Mouse (Mus musculus) embryonic facial prominence, embryonic 15.5 days (tissue): ENCODE results near the gene Mindy3. TPM values are rescaled to one million over a fixed set of nuclear protein-coding genes. Genes with fewer than 3 reads are reported as not detected.

Source experiments
- ATAC-seq: fragments of 200-750 bp; cut with Nextera tagmentation; 2 replicates; pipeline ENCODE4 v1.8.0; 2017; ENCODE audit warnings: low read depth, moderate TSS enrichment; ENCODE audit not compliant: insufficient number of reproducible peaks, low FRiP score, low TSS enrichment
- H3K27ac ChIP-seq: fragments of 300-500 bp; sonication (generic); replicated peaks from 2 replicates; pipeline ENCODE4 v1.5.1; 2015; ENCODE audit warnings: mild to moderate bottlenecking, inconsistent platforms
- H3K27me3 ChIP-seq: fragments of 300-500 bp; sonication (generic); 2 replicates; pipeline ENCODE4 v1.6.1; 2015; ENCODE audit warnings: inconsistent platforms
- H3K36me3 ChIP-seq: fragments of 300-500 bp; sonication (generic); 2 replicates; pipeline ENCODE4 v1.6.1; 2015; ENCODE audit warnings: mild to moderate bottlenecking, inconsistent platforms
- H3K4me1 ChIP-seq: fragments of 300-500 bp; sonication (generic); 2 replicates; pipeline ENCODE4 v1.6.1; 2015; ENCODE audit warnings: inconsistent platforms
- H3K4me2 ChIP-seq: fragments of 300-500 bp; sonication (generic); replicated peaks from 2 replicates; pipeline ENCODE4 v1.6.1; 2015; ENCODE audit warnings: mild to moderate bottlenecking, inconsistent platforms
- H3K4me3 ChIP-seq: fragments of 300-500 bp; sonication (generic); replicated peaks from 2 replicates; pipeline ENCODE4 v1.5.1; 2015; ENCODE audit warnings: mild to moderate bottlenecking, inconsistent platforms
- H3K9ac ChIP-seq: fragments of 300-500 bp; sonication (generic); 2 replicates; pipeline ENCODE4 v1.6.1; 2015; ENCODE audit warnings: inconsistent platforms
- H3K9me3 ChIP-seq: fragments of 300-500 bp; sonication (generic); replicated peaks from 2 replicates; pipeline ENCODE4 v1.6.1; 2016; ENCODE audit warnings: inconsistent platforms
- WGBS: fragments of 180-500 bp; shearing (Covaris S2); methylation state at CpG from one replicate; pipeline ENCODE4 v1.1.7; 2015; 5-methylcytosine and 5-hydroxymethylcytosine counted together
- polyA plus RNA-seq: library from polyadenylated mRNA; unstranded; fragments of >200 nt; fragmentation: Nextera tagmentation; extraction: Ambion mirVana; gene quantifications from 2 replicates; pipeline ENCODE4 v1.2.1, GENCODE M21; 2015

Gene Mindy3
- polyA plus RNA-seq, 1 experiment from 2014 or later: 25.6 TPM

DNA sequence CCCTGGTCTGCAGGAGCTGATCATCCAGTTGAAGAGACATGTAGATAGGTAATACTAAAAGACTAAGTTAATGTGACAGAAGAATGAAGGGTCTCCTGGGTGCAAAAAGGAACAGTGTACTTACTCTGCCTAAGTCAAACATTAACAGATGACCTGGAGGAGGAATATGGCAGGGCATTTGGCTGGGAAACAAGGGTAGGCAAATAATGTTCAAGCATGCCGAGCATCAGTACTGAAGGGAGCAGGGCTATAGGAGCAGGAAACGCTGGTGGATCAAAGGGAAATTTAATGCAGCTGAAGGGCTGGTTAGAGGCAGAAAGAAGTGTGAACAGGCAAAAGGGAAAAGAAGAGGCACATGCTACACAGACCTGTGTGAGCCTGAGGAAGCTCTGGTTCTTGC lies 8.1 kb downstream of the Mindy3 start:
- H3K27me3 ChIP-seq: no peaks in the 10 kb centered on the region
- WGBS: 47% methylated on average over 2 of the region's 2 CpGs
- no peak overlapping the region for H3K4me2 ChIP-seq
- H3K9me3 ChIP-seq: no peaks in the 10 kb centered on the region
- no peaks in the 10 kb centered on the region for H3K4me1 ChIP-seq
- H3K4me3 ChIP-seq: no peak overlapping the region
- no peaks in the 10 kb centered on the region for H3K36me3 ChIP-seq
- no peak overlapping the region for H3K9ac ChIP-seq
- no peak for ATAC-seq
- H3K27ac ChIP-seq: no peak overlapping the region

DNA sequence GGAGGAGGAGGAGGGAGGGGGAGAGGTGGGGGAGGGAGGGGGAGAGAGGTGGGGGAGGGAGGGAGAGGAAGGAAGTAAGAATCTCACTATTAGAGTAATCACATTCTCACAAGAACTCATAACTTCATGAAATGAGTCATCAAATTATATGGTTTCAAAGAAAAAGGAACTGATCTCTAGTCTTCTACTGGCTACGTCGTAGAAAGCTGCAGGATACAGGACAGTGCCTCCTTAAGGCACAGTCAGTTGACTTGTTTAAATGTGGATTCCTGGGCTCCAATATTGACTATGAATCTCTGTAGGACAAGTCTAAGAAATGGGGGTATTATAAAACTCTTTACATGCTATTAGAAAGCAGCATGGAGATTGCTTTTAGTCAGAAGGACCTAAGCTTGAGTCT lies 12.5 kb downstream of the Mindy3 start:
- Histone ChIP-seq H3K27me3 (no peaks in the 10 kb centered on the region), H3K36me3 (no peaks in the 10 kb centered on the region), H3K9ac (no peak overlapping the region), H3K27ac (no peak overlapping the region), H3K4me1 (no peaks in the 10 kb centered on the region), H3K4me2 (no peak overlapping the region), H3K4me3 (no peak overlapping the region), H3K9me3 (no peaks in the 10 kb centered on the region)
- no peak for ATAC-seq
- WGBS: 83% methylated on average over 2 of the region's 2 CpGs

DNA sequence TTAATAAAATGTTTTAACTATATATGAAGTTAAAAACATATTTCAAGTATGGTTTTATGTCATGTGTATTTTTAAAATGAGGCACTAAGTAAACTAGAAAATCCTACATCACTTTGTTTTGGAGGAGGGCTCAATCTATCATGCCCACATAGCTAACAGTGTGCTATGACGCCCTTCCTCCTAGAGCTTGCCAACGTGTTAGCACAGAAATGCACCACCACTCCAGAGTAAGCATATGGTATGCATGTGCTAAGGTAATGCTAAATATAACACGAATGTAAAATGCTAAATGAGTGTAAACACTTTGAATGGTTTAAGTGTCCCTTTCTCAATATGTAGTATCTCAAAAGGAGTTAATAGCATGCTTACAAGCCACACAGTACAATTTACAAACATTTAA lies 16.8 kb downstream of the Mindy3 start:
- 73% methylated on average over 3 of the region's 3 CpGs for WGBS
- no peak overlapping the region for H3K9ac ChIP-seq
- no peaks in the 10 kb centered on the region for H3K4me1 ChIP-seq
- H3K27me3 ChIP-seq: no peaks in the 10 kb centered on the region
- H3K9me3 ChIP-seq: no peaks in the 10 kb centered on the region
- ATAC-seq: no peak
- no peak overlapping the region for H3K4me3 ChIP-seq
- no peak overlapping the region for H3K4me2 ChIP-seq
- no peak overlapping the region for H3K27ac ChIP-seq
- no peaks in the 10 kb centered on the region for H3K36me3 ChIP-seq

DNA sequence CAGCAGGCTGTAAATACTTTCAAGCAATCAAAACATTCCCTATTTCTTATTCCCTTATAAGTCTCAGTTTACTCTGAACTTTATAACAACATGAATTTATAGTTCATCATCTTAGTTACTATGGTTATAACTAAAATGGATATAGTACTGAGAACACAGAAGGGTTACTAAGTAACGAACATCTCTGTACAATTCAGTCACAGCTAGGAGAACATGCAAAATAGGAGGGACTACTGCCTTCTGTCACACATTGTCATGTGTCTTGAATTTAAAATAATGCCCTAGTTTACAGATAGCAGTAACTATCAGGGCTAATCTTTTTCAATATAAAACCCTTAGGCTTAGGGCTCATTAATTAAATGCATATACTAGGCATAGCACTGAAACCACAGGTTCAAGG lies 18.1 kb downstream of the Mindy3 start:
- Histone ChIP-seq H3K9me3 (no peaks in the 10 kb centered on the region), H3K9ac (no peak overlapping the region), H3K4me2 (no peak overlapping the region), H3K27me3 (no peaks in the 10 kb centered on the region), H3K36me3 (no peaks in the 10 kb centered on the region), H3K27ac (no peak overlapping the region), H3K4me1 (no peaks in the 10 kb centered on the region), H3K4me3 (no peak overlapping the region)
- no peak for ATAC-seq
- 86% methylated on average over 1 of the region's 1 CpGs for WGBS

DNA sequence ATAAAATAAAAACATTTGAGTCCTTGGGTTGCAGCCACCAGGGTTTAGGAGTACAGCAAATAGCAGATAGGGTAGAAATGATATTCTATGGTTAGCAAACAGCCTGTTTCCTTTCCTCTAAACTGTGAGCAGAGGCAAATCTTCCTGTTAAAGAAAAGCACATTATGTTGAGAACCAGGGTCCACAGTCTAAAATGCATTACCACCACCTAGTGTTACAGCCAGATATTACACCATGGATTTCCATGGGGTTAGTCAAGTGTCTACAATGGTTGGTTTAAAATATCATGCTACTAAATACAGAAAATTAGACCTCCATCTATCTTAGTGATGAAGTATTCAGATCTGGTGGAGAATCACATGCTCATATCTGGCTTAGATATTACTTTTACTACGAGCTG lies 30.2 kb downstream of the Mindy3 start:
- 51% methylated on average over 1 of the region's 1 CpGs for WGBS

DNA sequence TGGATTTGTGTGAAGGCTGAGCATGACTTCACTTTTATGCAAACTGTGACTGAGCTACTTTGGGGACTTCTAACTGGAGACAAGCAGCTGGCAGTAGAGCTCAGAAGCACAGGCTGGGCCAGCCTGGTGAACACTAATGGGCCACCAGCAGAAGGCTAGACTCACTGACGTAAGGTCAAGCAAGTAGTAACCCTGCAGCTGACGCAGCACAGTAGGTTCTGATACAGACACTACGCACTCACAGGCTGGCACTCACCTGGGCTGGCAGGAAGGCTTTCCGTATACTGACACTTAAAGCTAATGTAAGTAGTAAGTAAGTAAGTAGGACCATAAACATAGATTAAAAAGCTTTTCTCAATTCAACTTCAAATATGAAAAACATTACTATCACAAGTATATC lies 30.7 kb downstream of the Mindy3 start:
- no peaks in the 10 kb centered on the region for H3K4me1 ChIP-seq
- H3K9me3 ChIP-seq: no peaks in the 10 kb centered on the region
- no peak overlapping the region for H3K27ac ChIP-seq
- no peaks in the 10 kb centered on the region; the same call in 1 of the 2 replicates for H3K36me3 ChIP-seq
- H3K4me3 ChIP-seq: no peak overlapping the region
- 89% methylated on average over 4 of the region's 4 CpGs for WGBS
- no peak overlapping the region for H3K9ac ChIP-seq
- H3K27me3 ChIP-seq: no peaks in the 10 kb centered on the region
- ATAC-seq: no peak
- H3K4me2 ChIP-seq: no peak overlapping the region

More for the DNA sequence above, 30.2 kb downstream of the Mindy3 start:
- no peak overlapping the region for H3K9ac ChIP-seq
- no peaks in the 10 kb centered on the region for H3K27me3 ChIP-seq
- no peak overlapping the region for H3K27ac ChIP-seq
- H3K36me3 ChIP-seq: no peaks in the 10 kb centered on the region; the same call in 1 of the 2 replicates
- no peak overlapping the region for H3K4me3 ChIP-seq
- H3K9me3 ChIP-seq: no peaks in the 10 kb centered on the region
- ATAC-seq: no peak; the same call in 1 of the 2 replicates
- no peaks in the 10 kb centered on the region for H3K4me1 ChIP-seq
- H3K4me2 ChIP-seq: no peak overlapping the region

DNA sequence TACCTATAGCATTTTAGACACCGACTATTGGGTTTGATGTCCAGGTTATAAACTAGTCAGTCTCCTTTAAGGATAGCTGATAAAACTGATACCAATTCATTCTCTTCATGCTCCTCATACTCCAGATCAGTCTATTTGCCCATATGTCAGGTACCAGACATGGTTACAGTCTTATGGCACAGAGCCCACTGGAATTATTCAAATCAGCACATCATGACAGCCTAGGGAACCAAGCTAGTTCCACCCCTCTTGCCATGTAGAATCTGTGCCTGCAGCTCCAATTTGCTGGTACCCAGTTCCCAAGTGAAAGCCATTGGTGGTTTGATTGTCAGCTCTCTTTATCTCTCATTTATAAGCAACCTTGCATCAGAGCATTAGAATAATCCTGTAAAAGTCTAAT lies 34.9 kb downstream of the Mindy3 start:
- H3K36me3 ChIP-seq: no peaks in the 10 kb centered on the region; the same call in 1 of the 2 replicates
- H3K9me3 ChIP-seq: no peaks in the 10 kb centered on the region
- H3K27me3 ChIP-seq: no peaks in the 10 kb centered on the region
- no peaks in the 10 kb centered on the region for H3K4me1 ChIP-seq
- H3K4me2 ChIP-seq: no peak overlapping the region
- no peak for ATAC-seq
- no peak overlapping the region for H3K4me3 ChIP-seq
- 97% methylated on average over 1 of the region's 1 CpGs for WGBS
- no peak overlapping the region for H3K9ac ChIP-seq
- no peak overlapping the region for H3K27ac ChIP-seq

DNA sequence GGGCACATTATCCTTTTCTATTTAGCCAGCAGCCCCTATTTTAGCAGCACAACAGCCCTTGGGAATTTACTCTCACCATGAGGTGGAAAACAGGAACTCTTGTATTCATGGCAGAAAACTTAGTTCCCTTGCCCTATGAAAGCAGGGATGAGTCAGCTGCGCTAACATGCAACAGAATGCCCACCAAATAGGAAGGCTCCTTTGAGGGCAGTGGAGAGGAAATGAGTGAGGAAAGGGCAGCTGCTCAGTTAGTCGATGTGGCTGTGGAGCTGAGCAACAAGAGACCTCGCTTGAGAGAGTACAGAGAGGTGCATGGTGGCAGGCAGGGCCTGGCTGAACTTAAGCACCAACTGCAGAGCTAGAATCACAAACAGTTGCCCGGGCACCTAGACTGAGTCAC lies 36.6 kb downstream of the Mindy3 start:
- ATAC-seq: no peak
- H3K36me3 ChIP-seq: no peaks in the 10 kb centered on the region; the same call in 1 of the 2 replicates
- H3K9me3 ChIP-seq: no peaks in the 10 kb centered on the region
- no peak overlapping the region for H3K9ac ChIP-seq
- H3K4me3 ChIP-seq: no peak overlapping the region
- 73% methylated on average over 4 of the region's 4 CpGs for WGBS
- no peak overlapping the region for H3K4me2 ChIP-seq
- H3K27me3 ChIP-seq: no peaks in the 10 kb centered on the region
- H3K27ac ChIP-seq: 0 out of 2 replicates have a peak overlapping the region, but pooled peaks have one; percentile 18
- no peaks in the 10 kb centered on the region for H3K4me1 ChIP-seq

DNA sequence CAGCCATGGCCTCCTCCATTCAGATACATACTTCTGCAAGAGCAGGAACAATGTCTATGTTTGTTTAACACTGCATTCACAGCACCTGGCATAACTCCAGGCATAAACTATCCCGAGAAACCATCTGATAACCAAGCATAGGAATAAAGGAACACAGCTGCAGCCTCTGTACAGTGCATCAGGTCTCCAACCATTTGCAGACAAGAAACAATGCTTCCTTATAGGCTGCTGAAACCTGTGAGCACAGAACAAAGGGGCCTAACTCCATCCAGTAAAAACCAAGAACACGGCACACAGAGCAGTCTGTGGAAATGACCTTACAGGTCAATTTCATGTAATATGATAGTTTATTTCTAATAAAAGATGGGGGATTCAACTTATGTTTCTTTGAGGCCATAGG lies 39.0 kb downstream of the Mindy3 start:
- Histone ChIP-seq H3K27me3 (no peaks in the 10 kb centered on the region), H3K4me2 (no peak overlapping the region), H3K4me1 (no peaks in the 10 kb centered on the region), H3K36me3 (no peaks in the 10 kb centered on the region; the same call in 1 of the 2 replicates), H3K9ac (no peak overlapping the region), H3K9me3 (no peaks in the 10 kb centered on the region), H3K27ac (no peak overlapping the region), H3K4me3 (no peak overlapping the region)
- WGBS: 38% methylated on average over 2 of the region's 2 CpGs
- ATAC-seq: no peak

DNA sequence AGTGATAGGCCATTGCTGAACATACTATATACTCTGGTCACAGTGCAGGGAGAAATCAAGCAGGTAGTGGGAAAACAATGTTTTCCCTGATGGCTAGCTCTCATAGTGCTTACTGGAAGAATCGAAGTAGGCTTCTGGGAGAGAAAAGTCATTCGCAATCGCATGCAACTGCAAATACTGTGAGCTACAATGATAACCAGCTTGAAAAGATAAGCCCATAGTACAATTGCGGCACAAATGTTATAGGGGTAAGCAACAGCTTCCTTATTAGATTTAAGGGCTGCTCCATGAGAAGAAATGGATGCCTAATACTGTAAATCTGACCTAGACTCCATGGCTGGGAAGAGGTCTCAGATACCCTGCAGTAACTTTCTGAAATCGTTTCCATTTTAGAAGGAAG lies 40.7 kb downstream of the Mindy3 start:
- Histone ChIP-seq H3K9me3 (no peaks in the 10 kb centered on the region), H3K36me3 (no peaks in the 10 kb centered on the region)

DNA sequence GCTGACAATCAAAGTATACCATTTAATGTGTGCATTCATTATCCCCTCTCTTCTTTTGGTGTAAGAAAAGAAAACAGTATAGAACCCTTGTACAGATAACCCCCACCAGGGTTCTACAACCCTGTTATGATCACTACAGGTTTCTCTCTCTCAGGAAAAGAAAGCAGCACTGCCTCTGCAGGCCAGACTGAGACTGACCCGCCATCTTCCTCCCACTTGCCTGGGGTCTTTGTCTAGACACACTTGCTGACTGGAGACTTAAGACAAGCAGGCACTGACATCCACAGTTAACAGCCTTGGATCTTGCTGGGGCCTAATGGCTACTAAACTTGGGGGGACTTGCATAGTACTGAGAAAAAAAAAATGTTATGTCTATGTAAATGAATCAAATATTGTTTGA lies 42.2 kb downstream of the Mindy3 start:
- Histone ChIP-seq H3K9me3 (no peaks in the 10 kb centered on the region), H3K4me2 (no peak overlapping the region), H3K27me3 (no peaks in the 10 kb centered on the region), H3K27ac (no peak overlapping the region), H3K4me1 (no peaks in the 10 kb centered on the region), H3K9ac (no peak overlapping the region), H3K36me3 (no peaks in the 10 kb centered on the region), H3K4me3 (no peak overlapping the region)
- WGBS: 54% methylated on average over 1 of the region's 1 CpGs
- no peak for ATAC-seq

More for the DNA sequence above, 40.7 kb downstream of the Mindy3 start:
- 95% methylated on average over 5 of the region's 5 CpGs for WGBS
- no peak overlapping the region for H3K27ac ChIP-seq
- H3K27me3 ChIP-seq: no peaks in the 10 kb centered on the region
- no peaks in the 10 kb centered on the region for H3K4me1 ChIP-seq
- no peak overlapping the region for H3K9ac ChIP-seq
- no peak for ATAC-seq
- H3K4me2 ChIP-seq: no peak overlapping the region
- no peak overlapping the region for H3K4me3 ChIP-seq

DNA sequence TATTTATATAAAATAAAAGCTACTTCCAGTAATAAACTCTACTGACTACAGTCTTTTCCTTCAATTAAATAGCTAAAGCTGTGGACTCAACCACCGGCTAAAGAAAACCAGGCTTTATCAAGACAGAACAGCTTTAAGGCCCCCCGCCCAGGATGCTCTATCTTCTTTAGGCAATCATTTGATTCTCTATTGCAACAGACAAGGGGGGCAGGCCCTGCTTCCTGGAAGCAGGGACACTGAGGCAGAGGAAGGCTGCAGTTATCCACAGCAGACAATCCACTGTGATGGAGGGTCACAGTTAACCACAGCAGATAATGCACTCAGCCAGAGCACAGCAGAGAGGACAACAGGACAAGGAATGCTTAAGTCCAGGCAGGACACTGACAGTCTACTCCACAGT lies 46.4 kb downstream of the Mindy3 start:
- Histone ChIP-seq H3K27ac (no peak overlapping the region), H3K27me3 (no peaks in the 10 kb centered on the region), H3K4me1 (no peaks in the 10 kb centered on the region), H3K36me3 (0 out of 2 replicates have a peak, but pooled peaks cover 5% of the 10 kb centered on the region), H3K9me3 (no peaks in the 10 kb centered on the region), H3K9ac (no peak overlapping the region), H3K4me3 (no peak overlapping the region), H3K4me2 (no peak overlapping the region)
- ATAC-seq: no peak
- WGBS: 92% methylated on average over 2 of the region's 2 CpGs
